Mouse (Mus musculus) megakaryocyte, embryonic 14.5 days (primary cell): ENCODE measurements around the gene Creg1.

ENCODE experiments used
- FLI1 ChIP-seq: IDR thresholded peaks from 2 replicates; pipeline ENCODE4 v1.6.1; 2012; ENCODE audit warnings: low read length, inconsistent platforms, mixed read lengths
- GATA1 ChIP-seq: IDR thresholded peaks from 3 replicates; pipeline ENCODE4 v1.6.1; 2012; ENCODE audit warnings: mixed read lengths, low read length, inconsistent platforms, borderline replicate concordance

- no peak for TF ChIP-seq GATA1
- TF ChIP-seq FLI1 = no peak
Observed at GRCm38 (mm10) chr1:165716426-165716825, 47.1 kb upstream of the Creg1 start.
